Mouse (Mus musculus): ENCODE measurements around the gene Faim2. TPM values are rescaled to one million over a fixed set of nuclear protein-coding genes. Genes with fewer than 3 reads are reported as not detected.

Faim2 gene
- polyA plus RNA-seq, 1 experiment from 2014 or later = 7.3 TPM

DNA sequence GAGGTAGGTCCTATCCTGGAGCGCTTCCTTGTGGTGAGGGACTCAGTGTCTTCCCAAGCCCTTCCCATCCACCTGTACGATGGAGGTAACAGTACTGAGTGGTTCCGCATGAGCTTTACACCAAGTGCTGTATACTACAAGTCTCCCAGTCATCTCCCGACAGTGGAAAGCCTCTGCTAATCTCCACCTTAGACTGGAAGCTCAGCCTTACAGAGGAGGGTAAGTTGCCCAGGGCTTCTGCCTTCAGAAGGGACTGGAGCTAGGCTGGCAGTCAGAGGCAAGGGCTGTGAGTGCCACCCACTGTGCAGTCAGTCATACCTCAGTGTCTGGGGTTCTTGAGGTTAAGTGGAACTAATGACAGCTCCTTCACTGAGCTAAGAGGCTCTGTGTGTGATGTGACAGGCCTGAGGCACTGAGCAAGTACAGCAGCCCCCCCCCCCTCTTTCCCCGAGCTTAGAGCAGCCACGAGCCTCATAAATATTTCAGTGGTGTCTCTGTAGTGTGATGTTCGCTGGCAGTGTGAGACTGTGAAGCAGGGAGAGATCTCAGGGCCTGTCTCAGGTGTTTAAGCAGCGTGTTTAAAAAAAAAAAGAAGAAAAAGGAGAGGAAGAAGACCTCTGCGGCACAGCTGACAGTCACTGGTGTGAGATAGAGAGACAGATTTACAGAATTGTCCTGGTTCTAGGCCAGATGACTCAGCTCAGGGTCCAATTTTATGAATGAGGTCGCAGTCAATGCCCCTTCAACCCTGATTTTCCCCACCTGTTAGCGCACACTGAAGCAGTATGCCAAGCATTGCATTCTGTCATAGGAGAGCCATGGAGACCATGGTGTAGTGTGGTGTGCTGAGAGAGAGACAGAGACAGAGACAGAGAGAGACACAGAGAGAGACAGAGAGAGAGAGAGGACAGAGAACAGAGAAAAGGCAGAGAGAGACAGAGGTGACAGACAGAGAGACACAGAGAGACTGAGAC, 9.2 kb upstream of the Faim2 start:
- H3K27me3 ChIP-seq = peaks cover 9% of the 10 kb centered on the region
- no peak overlapping the region for H3K4me2 ChIP-seq (replicated peaks)
- H3K4me1 ChIP-seq = no peaks in the 10 kb centered on the region
- no peaks in the 10 kb centered on the region for H3K36me3 ChIP-seq
- no peak overlapping the region for H3K9ac ChIP-seq
- no peaks in the 10 kb centered on the region for H3K9me3 ChIP-seq (replicated peaks)
- no peak for ATAC-seq (ENCODE audit: insufficient number of reproducible peaks, low FRiP score, low TSS enrichment, low read depth)
- H3K27ac ChIP-seq (replicated peaks) = no peak overlapping the region
- no peak overlapping the region for H3K4me3 ChIP-seq (replicated peaks)
- 51% methylated on average over 11 of the region's 11 CpGs for WGBS

DNA sequence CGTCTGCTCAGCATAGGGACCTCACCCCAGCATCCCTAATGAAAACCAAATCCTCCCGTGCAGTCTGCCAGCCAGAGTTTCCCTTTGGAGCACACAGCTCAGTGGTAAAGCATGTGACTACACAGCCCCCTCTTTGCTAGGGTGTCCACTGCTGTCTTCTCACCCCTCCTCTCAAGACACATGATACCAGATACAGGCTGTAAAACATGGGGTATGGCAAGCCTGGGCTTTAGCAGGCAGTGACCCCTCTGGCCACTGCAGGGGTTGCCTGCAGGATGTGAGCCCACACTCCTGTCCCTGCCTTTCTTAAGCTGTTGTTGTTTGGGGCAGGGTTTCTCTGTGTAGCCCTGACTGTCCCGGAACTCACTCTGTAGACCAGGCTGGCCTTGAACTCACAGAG, 4.1 kb upstream of the Faim2 start:
- ATAC-seq (ENCODE audit: insufficient number of reproducible peaks, low FRiP score, low TSS enrichment, low read depth) = no peak
- Histone ChIP-seq H3K4me1 (peaks cover 17% of the 10 kb centered on the region), H3K27me3 (peaks cover 29% of the 10 kb centered on the region), H3K36me3 (no peaks in the 10 kb centered on the region), H3K9ac (no peak overlapping the region), H3K9me3 (replicated peaks) (no peaks in the 10 kb centered on the region), H3K4me3 (replicated peaks) (no peak overlapping the region), H3K27ac (replicated peaks) (no peak overlapping the region), H3K4me2 (replicated peaks) (no peak overlapping the region)
- WGBS = 25% methylated on average over 3 of the region's 3 CpGs

DNA sequence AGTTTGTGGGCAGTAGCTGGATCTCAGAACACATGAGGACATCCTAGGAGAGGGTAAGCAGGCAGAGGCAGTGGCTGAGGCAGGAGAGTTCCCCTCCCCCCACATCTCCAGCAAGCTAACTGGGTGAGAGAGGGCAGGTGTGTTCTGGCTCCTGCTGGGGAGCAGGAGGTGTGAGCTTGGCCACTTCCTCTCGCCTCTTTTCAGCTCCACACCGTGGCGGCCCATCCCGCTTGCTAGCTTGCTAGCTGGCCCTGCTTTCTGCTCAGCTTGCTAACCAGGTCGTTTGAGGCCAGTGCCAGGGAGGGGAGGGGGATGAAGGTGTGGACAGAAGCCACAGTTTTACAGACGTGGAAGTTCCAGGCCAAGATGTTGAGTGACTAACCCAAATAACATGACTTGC, 3.2 kb upstream of the Faim2 start:
- H3K9me3 ChIP-seq (replicated peaks) = no peaks in the 10 kb centered on the region
- H3K9ac ChIP-seq = no peak overlapping the region
- no peak for ATAC-seq (ENCODE audit: insufficient number of reproducible peaks, low FRiP score, low TSS enrichment, low read depth)

DNA sequence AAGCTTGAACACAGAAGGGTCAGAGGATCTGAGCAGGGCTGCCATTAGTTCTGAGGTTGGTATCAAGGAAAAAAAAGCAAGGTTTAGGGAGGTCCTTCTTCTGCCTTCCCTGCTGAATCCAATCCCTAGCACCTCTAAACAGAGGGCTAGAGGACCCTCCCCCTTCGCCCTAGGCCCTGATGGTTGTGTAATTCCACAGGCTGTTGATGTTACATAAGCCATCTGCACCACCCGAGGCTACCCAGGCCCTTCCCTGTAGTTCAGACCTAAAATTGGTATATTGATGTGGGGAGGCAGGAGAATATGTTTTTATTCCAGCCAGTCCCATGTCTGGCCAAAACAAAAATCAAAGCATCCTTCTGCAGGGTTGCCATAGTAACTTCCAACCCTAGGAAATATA, 1.3 kb downstream of the Faim2 start:
- H3K4me1 ChIP-seq = peaks cover 13% of the 10 kb centered on the region
- H3K36me3 ChIP-seq = no peaks in the 10 kb centered on the region
- peaks cover 22% of the 10 kb centered on the region for H3K27me3 ChIP-seq
- no peak overlapping the region for H3K4me2 ChIP-seq (replicated peaks)
- no peak overlapping the region for H3K4me3 ChIP-seq (replicated peaks)
- H3K27ac ChIP-seq (replicated peaks) = no peak overlapping the region
- ATAC-seq (ENCODE audit: insufficient number of reproducible peaks, low FRiP score, low TSS enrichment, low read depth) = no peak
- no peaks in the 10 kb centered on the region for H3K9me3 ChIP-seq (replicated peaks)
- WGBS = 38% methylated on average over 2 of the region's 2 CpGs
- no peak overlapping the region for H3K9ac ChIP-seq

More for the DNA sequence above, 3.2 kb upstream of the Faim2 start:
- Histone ChIP-seq H3K27ac (replicated peaks) (no peak overlapping the region), H3K4me2 (replicated peaks) (no peak overlapping the region), H3K4me3 (replicated peaks) (no peak overlapping the region), H3K4me1 (peaks cover 17% of the 10 kb centered on the region), H3K36me3 (no peaks in the 10 kb centered on the region), H3K27me3 (peaks cover 22% of the 10 kb centered on the region)
- WGBS = 35% methylated on average over 6 of the region's 6 CpGs

DNA sequence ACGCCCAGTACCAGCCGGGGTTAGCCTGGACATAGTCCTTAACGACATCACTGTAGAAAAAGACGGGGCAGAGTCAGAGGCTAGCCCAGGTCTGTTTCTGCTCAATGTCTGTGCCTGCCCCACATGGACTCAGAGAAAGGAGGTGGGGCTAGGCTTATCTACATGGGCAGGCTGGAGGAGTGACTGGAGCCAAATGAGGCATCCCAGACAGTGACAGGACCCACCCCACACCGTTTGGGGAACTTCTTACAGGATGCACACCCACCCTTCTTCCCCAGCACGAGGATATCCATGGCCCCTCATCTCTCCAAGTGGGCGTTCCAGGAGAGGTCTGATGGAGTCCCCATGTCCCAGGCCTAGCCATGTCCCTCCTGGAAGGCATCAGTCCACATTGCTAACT, 7.7 kb downstream of the Faim2 start:
- Histone ChIP-seq H3K9me3 (replicated peaks) (no peaks in the 10 kb centered on the region), H3K4me3 (replicated peaks) (no peak overlapping the region), H3K36me3 (no peaks in the 10 kb centered on the region), H3K9ac (no peak overlapping the region), H3K4me2 (replicated peaks) (no peak overlapping the region), H3K27ac (replicated peaks) (no peak overlapping the region), H3K4me1 (no peaks in the 10 kb centered on the region), H3K27me3 (0 out of 2 replicates have a peak, but pooled peaks cover 4% of the 10 kb centered on the region)
- 78% methylated on average over 7 of the region's 7 CpGs for WGBS
- ATAC-seq (ENCODE audit: insufficient number of reproducible peaks, low FRiP score, low TSS enrichment, low read depth) = no peak

DNA sequence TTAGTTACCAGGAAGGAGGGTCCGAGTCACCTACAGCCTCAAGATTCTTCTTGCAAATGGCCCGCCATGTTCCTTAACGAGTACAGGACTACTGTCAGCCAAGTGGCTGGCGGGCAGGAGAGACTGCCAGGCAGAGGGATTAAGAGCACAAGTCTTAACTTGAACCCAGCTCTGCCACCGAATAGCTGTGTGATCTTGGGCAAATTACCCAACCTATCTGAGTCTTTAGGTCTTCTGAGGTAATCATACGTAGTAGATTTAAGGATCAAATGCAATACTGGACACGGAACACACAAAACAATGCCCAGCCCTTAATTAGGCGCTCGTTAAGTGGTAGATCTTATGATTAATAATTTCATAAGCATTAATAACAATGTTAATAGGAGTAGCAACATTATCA, 8.3 kb downstream of the Faim2 start:
- no peak overlapping the region for H3K9ac ChIP-seq
- ATAC-seq (ENCODE audit: insufficient number of reproducible peaks, low FRiP score, low TSS enrichment, low read depth) = no peak
- no peak overlapping the region for H3K27ac ChIP-seq (replicated peaks)
- no peaks in the 10 kb centered on the region for H3K4me1 ChIP-seq
- no peaks in the 10 kb centered on the region for H3K9me3 ChIP-seq (replicated peaks)
- H3K4me3 ChIP-seq (replicated peaks) = no peak overlapping the region
- 0 out of 2 replicates have a peak, but pooled peaks cover 4% of the 10 kb centered on the region for H3K27me3 ChIP-seq
- H3K36me3 ChIP-seq = no peaks in the 10 kb centered on the region
- no peak overlapping the region for H3K4me2 ChIP-seq (replicated peaks)
- 81% methylated on average over 9 of the region's 9 CpGs for whole genome bisulfite sequencing

DNA sequence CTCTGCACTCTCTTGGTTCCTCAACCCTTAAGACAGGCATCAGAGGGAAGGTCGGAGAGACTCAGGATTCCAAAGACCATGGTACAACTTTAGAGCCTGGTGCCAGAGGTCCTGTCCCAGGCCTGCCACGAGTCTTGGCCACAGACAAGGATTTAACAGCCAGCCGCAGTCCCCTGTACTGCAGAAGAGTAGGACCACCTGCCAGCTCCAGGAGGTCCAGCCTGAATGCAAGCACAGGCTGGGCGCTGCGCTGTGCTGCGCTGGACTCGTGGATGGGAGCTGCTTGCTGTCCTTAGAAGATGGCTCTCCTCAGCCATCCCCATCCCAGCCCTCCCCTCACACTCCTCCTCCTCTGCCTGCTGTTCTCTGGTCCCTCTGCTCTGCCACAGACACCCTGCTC, 10.2 kb downstream of the Faim2 start:
- WGBS = 74% methylated on average over 7 of the region's 7 CpGs
- no peak overlapping the region for H3K27ac ChIP-seq (replicated peaks)
- H3K27me3 ChIP-seq = 0 out of 2 replicates have a peak, but pooled peaks cover 4% of the 10 kb centered on the region
- H3K4me2 ChIP-seq (replicated peaks) = no peak overlapping the region
- H3K4me3 ChIP-seq (replicated peaks) = no peak overlapping the region
- H3K4me1 ChIP-seq = no peaks in the 10 kb centered on the region
- no peak for ATAC-seq (ENCODE audit: insufficient number of reproducible peaks, low FRiP score, low TSS enrichment, low read depth)
- H3K36me3 ChIP-seq = no peaks in the 10 kb centered on the region
- H3K9ac ChIP-seq = no peak overlapping the region
- H3K9me3 ChIP-seq (replicated peaks) = no peaks in the 10 kb centered on the region

DNA sequence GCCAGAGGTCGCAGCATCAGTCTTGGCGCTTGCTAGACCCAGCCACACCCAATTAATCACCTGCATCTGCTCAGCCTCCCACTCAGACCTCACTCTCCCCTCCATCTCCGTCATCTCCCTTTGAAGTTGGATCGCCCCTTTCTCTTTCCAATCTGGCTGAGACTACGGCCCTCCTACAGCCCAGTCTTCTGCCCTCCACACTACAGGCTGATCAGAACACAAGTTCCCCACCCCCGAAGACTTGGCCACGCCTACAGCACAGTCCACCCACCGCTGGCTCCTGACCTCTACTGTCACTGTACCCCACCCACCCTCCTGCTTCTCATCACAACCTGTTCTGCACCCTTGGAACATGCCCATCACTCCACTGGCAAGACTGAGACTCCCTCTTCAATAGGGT, 11.2 kb downstream of the Faim2 start:
- no peaks in the 10 kb centered on the region for H3K9me3 ChIP-seq (replicated peaks)
- H3K4me3 ChIP-seq (replicated peaks) = no peak overlapping the region
- H3K4me2 ChIP-seq (replicated peaks) = no peak overlapping the region
- H3K9ac ChIP-seq = no peak overlapping the region
- no peaks in the 10 kb centered on the region for H3K36me3 ChIP-seq
- no peaks in the 10 kb centered on the region for H3K4me1 ChIP-seq
- WGBS = 58% methylated on average over 8 of the region's 8 CpGs
- H3K27me3 ChIP-seq = 0 out of 2 replicates have a peak, but pooled peaks cover 4% of the 10 kb centered on the region
- H3K27ac ChIP-seq (replicated peaks) = no peak overlapping the region
- no peak for ATAC-seq (ENCODE audit: insufficient number of reproducible peaks, low FRiP score, low TSS enrichment, low read depth)

DNA sequence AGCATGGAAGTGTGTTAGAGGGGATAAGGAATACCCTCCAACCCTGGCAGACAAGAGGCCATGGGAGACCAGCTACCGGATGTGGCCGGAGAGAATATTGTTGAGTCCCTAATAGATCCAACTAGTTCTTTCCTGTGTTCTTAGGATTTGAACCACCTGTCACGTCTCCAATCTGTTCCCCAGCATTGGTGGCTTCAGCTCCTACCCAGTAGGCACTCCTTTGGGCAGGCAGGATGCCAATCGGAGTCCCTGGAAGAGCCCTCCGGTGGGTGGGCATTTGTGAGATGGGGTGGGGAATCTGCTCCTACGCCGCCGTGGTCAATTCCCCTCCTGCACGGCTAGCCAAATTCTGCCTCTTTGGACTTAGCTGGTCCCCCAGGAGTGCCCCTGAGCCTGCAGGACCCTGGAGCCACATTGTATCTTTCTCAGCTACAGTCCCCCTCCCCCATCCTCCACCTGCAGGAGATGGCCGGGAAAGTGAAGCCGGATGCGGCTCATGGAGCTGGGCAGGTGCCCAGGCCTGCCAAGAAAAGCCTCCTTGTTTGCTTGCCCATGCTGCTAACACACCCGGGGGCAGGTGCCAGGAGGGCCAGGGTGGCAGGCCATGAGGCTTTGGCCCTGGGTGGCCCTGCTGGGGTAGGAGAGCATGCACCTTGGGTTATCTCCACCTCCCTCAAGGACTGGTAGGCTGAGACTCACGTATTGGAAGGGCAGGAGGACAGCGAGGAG, 16.0 kb downstream of the Faim2 start:
- no peaks in the 10 kb centered on the region for H3K27me3 ChIP-seq
- no peaks in the 10 kb centered on the region for H3K4me1 ChIP-seq
- no peak overlapping the region for H3K4me3 ChIP-seq (replicated peaks)
- 74% methylated on average over 15 of the region's 15 CpGs for WGBS
- H3K4me2 ChIP-seq (replicated peaks) = no peak overlapping the region
- no peak overlapping the region for H3K27ac ChIP-seq (replicated peaks)
- H3K9me3 ChIP-seq (replicated peaks) = no peaks in the 10 kb centered on the region
- H3K9ac ChIP-seq = no peak overlapping the region
- no peak for ATAC-seq (ENCODE audit: insufficient number of reproducible peaks, low FRiP score, low TSS enrichment, low read depth)
- no peaks in the 10 kb centered on the region for H3K36me3 ChIP-seq

DNA sequence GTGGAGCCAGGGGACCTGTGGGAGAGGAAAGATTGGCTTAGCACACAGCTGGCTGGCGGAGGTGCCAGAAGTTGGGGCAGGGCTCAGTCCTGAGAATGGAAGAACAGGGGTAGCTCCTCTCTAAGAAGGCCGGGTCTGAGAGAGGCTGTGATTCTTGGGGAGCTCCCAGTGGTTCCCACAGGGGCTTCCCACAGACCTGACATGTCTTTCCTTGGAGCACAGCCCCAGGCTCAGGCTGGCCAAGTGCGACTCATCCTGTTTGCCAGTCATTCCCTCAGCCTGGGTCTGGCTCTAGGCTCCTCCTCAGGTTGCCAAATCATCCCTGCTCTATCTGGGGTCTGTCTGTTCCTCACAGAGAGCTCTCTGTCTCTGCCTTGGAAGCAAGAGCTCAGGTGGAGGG, 17.3 kb downstream of the Faim2 start:
- Histone ChIP-seq H3K36me3 (no peaks in the 10 kb centered on the region), H3K4me1 (peaks cover 7% of the 10 kb centered on the region; the same call in 1 of the 2 replicates), H3K4me3 (replicated peaks) (no peak overlapping the region), H3K27me3 (no peaks in the 10 kb centered on the region), H3K9ac (no peak overlapping the region), H3K9me3 (replicated peaks) (no peaks in the 10 kb centered on the region), H3K4me2 (replicated peaks) (no peak overlapping the region), H3K27ac (replicated peaks) (no peak overlapping the region)
- no peak for ATAC-seq (ENCODE audit: insufficient number of reproducible peaks, low FRiP score, low TSS enrichment, low read depth)
- 69% methylated on average over 3 of the region's 3 CpGs for WGBS

DNA sequence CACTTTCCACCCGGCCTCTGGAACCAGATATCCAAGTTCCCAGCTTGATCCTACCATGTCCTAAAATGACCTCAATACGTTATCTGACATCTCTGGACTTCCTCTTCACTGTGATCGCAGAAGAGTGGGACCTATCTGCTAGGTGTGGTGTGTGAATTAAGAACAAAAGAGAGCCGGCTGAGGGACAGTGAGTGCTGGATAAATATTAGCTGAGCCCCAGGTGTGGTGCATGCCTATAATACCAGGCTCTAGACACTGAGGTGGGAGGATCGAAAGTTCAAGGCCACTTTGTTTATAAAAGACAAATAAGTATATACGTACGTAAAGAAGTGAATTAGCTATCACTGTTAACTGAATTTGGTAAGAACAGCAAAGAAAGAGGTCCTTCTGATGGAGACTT, 18.1 kb downstream of the Faim2 start:
- Histone ChIP-seq H3K27me3 (no peaks in the 10 kb centered on the region), H3K9ac (no peak overlapping the region), H3K4me2 (replicated peaks) (no peak overlapping the region), H3K27ac (replicated peaks) (no peak overlapping the region), H3K36me3 (no peaks in the 10 kb centered on the region), H3K9me3 (replicated peaks) (no peaks in the 10 kb centered on the region), H3K4me1 (peaks cover 12% of the 10 kb centered on the region; the same call in 1 of the 2 replicates), H3K4me3 (replicated peaks) (no peak overlapping the region)
- no peak for ATAC-seq (ENCODE audit: insufficient number of reproducible peaks, low FRiP score, low TSS enrichment, low read depth)
- WGBS = 86% methylated on average over 7 of the region's 7 CpGs
